Mouse (Mus musculus): ENCODE measurements around the gene Dlx3. TPM values are rescaled to one million over a fixed set of nuclear protein-coding genes. Genes with fewer than 3 reads are reported as not detected.

Dlx3 gene
- total and polyA plus RNA-seq, 2 experiments from 2014 or later = 0.23 to 0.37 TPM

DNA sequence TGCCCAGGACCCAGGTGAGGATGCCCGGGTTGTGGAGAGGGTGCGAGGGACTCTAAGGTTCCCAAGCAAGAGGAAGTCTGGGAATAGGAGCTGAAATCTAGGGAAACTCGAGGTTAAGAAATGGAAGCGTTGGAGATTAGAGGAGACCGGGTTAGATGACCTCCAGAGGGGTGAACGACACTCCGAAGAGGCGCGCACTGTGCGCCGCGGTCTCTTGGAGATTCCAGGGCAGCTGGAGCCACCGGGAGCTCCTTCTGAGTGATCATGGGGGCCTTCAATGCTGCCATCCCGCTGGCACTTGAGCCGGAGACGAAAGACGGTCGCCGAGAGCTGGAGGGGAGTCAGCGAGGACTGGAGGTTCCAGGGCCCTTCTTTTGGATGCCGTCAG, 708 bp downstream of the Dlx3 start:
- no peak for ATAC-seq
- H3K27ac ChIP-seq = no peak overlapping the region
- no peak for DNase-seq (ENCODE audit: low spot score)
- peaks cover 9% of the 10 kb centered on the region for H3K4me1 ChIP-seq (ENCODE audit: insufficient read depth, low read length)
- H3K36me3 ChIP-seq (ENCODE audit: insufficient read depth, low read length) = no peaks in the 10 kb centered on the region
- 1% methylated on average over 21 of the region's 21 CpGs for WGBS
- no peaks in the 10 kb centered on the region for H3K9me3 ChIP-seq (ENCODE audit: low read length)
- H3K9ac ChIP-seq (replicated peaks; ENCODE audit: low read length) = no peak overlapping the region
- H3K4me2 ChIP-seq (ENCODE audit: low read depth, low read length) = peak overlapping the region; percentile 63
- peak overlapping the region; percentile 35 for H3K4me3 ChIP-seq (ENCODE audit: low read length)
- no peak for TF ChIP-seq CTCF (IDR thresholded peaks at IDR 0.05; ENCODE audit: low read depth)
- H3K27me3 ChIP-seq (ENCODE audit: insufficient read depth, low read length) = peaks cover 48% of the 10 kb centered on the region

- Histone ChIP-seq H3K4me2 (ENCODE audit: low read depth, low read length) (peak overlapping the region; percentile 63), H3K27ac (no peak overlapping the region), H3K36me3 (ENCODE audit: insufficient read depth, low read length) (no peaks in the 10 kb centered on the region), H3K27me3 (ENCODE audit: insufficient read depth, low read length) (peaks cover 48% of the 10 kb centered on the region), H3K9ac (replicated peaks; ENCODE audit: low read length) (no peak overlapping the region), H3K9me3 (ENCODE audit: low read length) (no peaks in the 10 kb centered on the region), H3K4me1 (ENCODE audit: insufficient read depth, low read length) (peaks cover 11% of the 10 kb centered on the region), H3K4me3 (ENCODE audit: low read length) (peak overlapping the region; percentile 30)
- WGBS = 3% methylated on average over 59 of the region's 63 CpGs
- no peak for TF ChIP-seq CTCF (IDR thresholded peaks at IDR 0.05; ENCODE audit: low read depth)
- no peak for DNase-seq (ENCODE audit: low spot score)
- no peak for ATAC-seq
Measured at GRCm38 (mm10) chr11:95121161-95122099, 1.5 kb downstream of the Dlx3 start.

DNA sequence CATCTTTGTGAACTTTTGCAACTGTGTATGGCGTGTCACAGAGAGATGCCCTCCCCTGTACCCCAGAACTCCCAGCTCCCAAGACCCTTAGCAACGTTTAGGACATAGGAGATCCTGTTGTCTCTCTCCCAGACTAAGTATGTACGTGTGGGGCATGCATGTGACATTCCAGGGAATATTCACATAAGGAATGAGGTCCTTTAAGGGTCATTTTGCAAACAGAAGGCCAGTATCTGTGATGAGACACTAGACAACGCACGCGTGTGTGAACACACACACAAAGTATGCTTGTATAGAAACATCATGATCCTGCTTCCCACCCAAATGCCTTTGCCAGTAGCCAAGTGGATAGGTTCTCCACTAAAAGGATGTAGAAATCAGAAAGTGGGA, 2.2 kb downstream of the Dlx3 start:
- WGBS = 43% methylated on average over 6 of the region's 6 CpGs
- no peak overlapping the region for H3K9ac ChIP-seq (replicated peaks; ENCODE audit: low read length)
- H3K9me3 ChIP-seq (ENCODE audit: low read length) = no peaks in the 10 kb centered on the region
- H3K27ac ChIP-seq = no peak overlapping the region
- peaks cover 16% of the 10 kb centered on the region for H3K4me1 ChIP-seq (ENCODE audit: insufficient read depth, low read length)
- ATAC-seq (no peak), DNase-seq (ENCODE audit: low spot score) (no peak)
- TF ChIP-seq CTCF (IDR thresholded peaks at IDR 0.05; ENCODE audit: low read depth) = no peak
- no peaks in the 10 kb centered on the region for H3K36me3 ChIP-seq (ENCODE audit: insufficient read depth, low read length)
- no peak overlapping the region for H3K4me2 ChIP-seq (ENCODE audit: low read depth, low read length)
- H3K27me3 ChIP-seq (ENCODE audit: insufficient read depth, low read length) = peaks cover 48% of the 10 kb centered on the region
- H3K4me3 ChIP-seq (ENCODE audit: low read length) = no peak overlapping the region

DNA sequence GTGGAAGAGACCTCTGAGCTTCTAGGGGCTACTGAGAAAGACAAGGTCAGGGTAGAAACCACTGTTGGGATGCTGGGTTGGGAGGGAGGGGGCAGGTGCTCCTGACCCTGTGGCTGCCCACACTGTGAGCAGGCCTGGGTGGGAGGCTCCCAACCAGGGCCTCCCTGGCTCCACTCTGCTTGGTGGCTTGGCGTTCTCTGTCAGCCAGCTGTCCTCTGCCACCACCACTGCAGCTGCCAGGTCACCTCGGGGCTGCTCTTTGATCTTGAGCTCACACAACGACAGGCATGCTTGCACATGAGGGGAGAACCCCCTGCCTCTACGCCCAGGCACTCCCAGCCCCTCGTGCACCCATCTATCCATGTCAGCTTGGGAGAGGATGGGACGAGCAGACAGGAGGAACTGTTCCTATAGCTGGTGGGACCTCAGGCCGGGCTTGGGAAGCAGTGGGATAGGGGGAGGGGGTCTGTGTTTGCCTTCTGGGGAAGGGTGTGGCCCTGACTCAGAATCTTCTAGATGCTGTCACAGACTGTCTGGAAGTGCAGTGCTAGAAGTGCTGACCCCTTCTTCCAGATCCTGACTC, 5.5 kb downstream of the Dlx3 start:
- no peak for TF ChIP-seq CTCF (IDR thresholded peaks at IDR 0.05; ENCODE audit: low read depth)
- peaks cover 11% of the 10 kb centered on the region for H3K4me1 ChIP-seq (ENCODE audit: insufficient read depth, low read length)
- no peak overlapping the region for H3K4me2 ChIP-seq (ENCODE audit: low read depth, low read length)
- H3K9ac ChIP-seq (replicated peaks; ENCODE audit: low read length) = no peak overlapping the region
- no peak overlapping the region for H3K27ac ChIP-seq
- H3K9me3 ChIP-seq (ENCODE audit: low read length) = no peaks in the 10 kb centered on the region
- no peaks in the 10 kb centered on the region for H3K36me3 ChIP-seq (ENCODE audit: insufficient read depth, low read length)
- peaks cover 35% of the 10 kb centered on the region for H3K27me3 ChIP-seq (ENCODE audit: insufficient read depth, low read length)
- H3K4me3 ChIP-seq (ENCODE audit: low read length) = no peak overlapping the region
- no peak for ATAC-seq
- DNase-seq (ENCODE audit: low spot score) = no peak
- 26% methylated on average over 7 of the region's 7 CpGs for WGBS

GRCm38 (mm10) chr11:95126272-95127245, 6.6 kb downstream of the Dlx3 start:
- TF ChIP-seq CTCF (IDR thresholded peaks at IDR 0.05; ENCODE audit: low read depth) = no peak
- Histone ChIP-seq H3K4me1 (ENCODE audit: insufficient read depth, low read length) (peaks cover 7% of the 10 kb centered on the region; the same call in 1 of the 2 replicates), H3K9me3 (ENCODE audit: low read length) (no peaks in the 10 kb centered on the region), H3K4me2 (ENCODE audit: low read depth, low read length) (peak overlapping the region; percentile 43), H3K27me3 (ENCODE audit: insufficient read depth, low read length) (peaks cover 31% of the 10 kb centered on the region), H3K36me3 (ENCODE audit: insufficient read depth, low read length) (no peaks in the 10 kb centered on the region), H3K4me3 (ENCODE audit: low read length) (no peak overlapping the region), H3K27ac (no peak overlapping the region), H3K9ac (replicated peaks; ENCODE audit: low read length) (no peak overlapping the region)
- peak; percentile 69 for ATAC-seq
- 2% methylated on average over 17 of the region's 20 CpGs for WGBS
- peak; percentile 75 for DNase-seq (ENCODE audit: low spot score)

- Histone ChIP-seq H3K4me1 (ENCODE audit: insufficient read depth, low read length) (peaks cover 7% of the 10 kb centered on the region; the same call in 1 of the 2 replicates), H3K27me3 (ENCODE audit: insufficient read depth, low read length) (peaks cover 14% of the 10 kb centered on the region)
- DNase-seq (ENCODE audit: low spot score) = peak; percentile 57
Measured at GRCm38 (mm10) chr11:95128359-95128758, 8.4 kb downstream of the Dlx3 start.

More at GRCm38 (mm10) chr11:95128359-95128758, 8.4 kb downstream of the Dlx3 start:
- ATAC-seq = peak; percentile 32; the same call in 1 of the 2 replicates
- H3K4me2 ChIP-seq (ENCODE audit: low read depth, low read length) = no peak overlapping the region
- no peak overlapping the region for H3K4me3 ChIP-seq (ENCODE audit: low read length)
- H3K9ac ChIP-seq (replicated peaks; ENCODE audit: low read length) = no peak overlapping the region
- no peak overlapping the region for H3K27ac ChIP-seq
- H3K9me3 ChIP-seq (ENCODE audit: low read length) = no peaks in the 10 kb centered on the region
- no peaks in the 10 kb centered on the region for H3K36me3 ChIP-seq (ENCODE audit: insufficient read depth, low read length)
- WGBS = 43% methylated on average over 11 of the region's 11 CpGs
- TF ChIP-seq CTCF (IDR thresholded peaks at IDR 0.05; ENCODE audit: low read depth) = no peak

Data from hindbrain, postnatal 0 days (tissue).